Mouse (Mus musculus) thymus, adult 2 months (tissue): ENCODE measurements around the gene Echdc1.

ENCODE experiments used
- CTCF ChIP-seq: fragments of 200-500 bp; IDR thresholded peaks from 2 replicates; pipeline ENCODE4 v1.5.1; 2012; ENCODE audit warnings: mild to moderate bottlenecking, control low read depth, low read length, moderate library complexity, borderline replicate concordance; ENCODE audit not compliant: control insufficient read depth, poor library complexity, insufficient read depth; ENCODE audit errors: extremely low read depth
- POLR2A ChIP-seq: fragments of 200-500 bp; IDR thresholded peaks from 2 replicates; pipeline ENCODE4 v1.6.1; 2012; ENCODE audit warnings: mild to moderate bottlenecking, low read length, control low read depth, moderate library complexity; ENCODE audit not compliant: control insufficient read depth, poor library complexity, insufficient read depth; ENCODE audit errors: extremely low read depth

- TF ChIP-seq POLR2A (no peak), CTCF (no peak)
These were observed 61.1 kb downstream of the Echdc1 start for GRCm38 (mm10) chr10:29374065-29374464.
